Mouse (Mus musculus) heart, postnatal 0 days (tissue): ENCODE results near the gene Dhrs4.

Experiments
- CTCF ChIP-seq: IDR thresholded peaks from 2 replicates; pipeline ENCODE4 v1.5.1; 2016; ENCODE audit warnings: antibody characterized with exemption, control low read depth, low read depth
- EP300 ChIP-seq: IDR thresholded peaks from 2 replicates; pipeline ENCODE4 v1.6.1; 2016; ENCODE audit warnings: antibody characterized with exemption, low read depth

DNA sequence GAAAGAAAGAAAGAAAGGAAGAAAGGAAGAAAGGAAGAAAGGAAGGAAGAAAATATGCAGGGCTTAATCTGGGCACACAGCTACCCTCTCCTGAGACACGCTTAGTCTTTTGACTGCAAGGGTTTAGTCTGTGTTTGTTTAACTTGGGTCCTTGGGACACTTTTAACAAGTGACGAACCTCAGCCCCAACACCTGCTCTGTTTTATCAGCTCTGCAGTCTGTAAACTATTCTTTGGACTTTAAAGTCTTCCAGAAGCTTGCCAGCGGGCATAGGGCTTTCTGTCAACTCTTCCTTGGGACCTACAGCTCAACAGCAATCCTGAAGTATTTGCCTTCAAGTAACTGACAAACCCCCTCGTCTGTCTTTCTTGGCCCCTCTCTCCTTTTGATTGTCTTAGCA is 16.8 kb upstream of the Dhrs4 start:
- TF ChIP-seq CTCF: no peak
- no peak for TF ChIP-seq EP300
